Mouse (Mus musculus): ENCODE data around the gene Nhsl1.
"Not testable (repeated sequence)": the region's sequence is repeated elsewhere in the genome, so short reads cannot be mapped to it uniquely, and the experiment has no call there.

Gene Nhsl1

GRCm38 (mm10) chr10:18422968-18423367 lies 104.2 kb downstream of the Nhsl1 start:
- in situ Hi-C loops (cut with MboI; ENCODE audit: low pct_unique_long_range_greater_than_20kb in 1 of 2, low sequenced_read_pairs in 2 of 2, unreplicated experiment in 1 of 2): no loop called here

GRCm38 (mm10) chr10:18423557-18423956 lies 104.8 kb downstream of the Nhsl1 start:
- in situ Hi-C loops (cut with MboI; ENCODE audit: low pct_unique_long_range_greater_than_20kb in 1 of 2, low sequenced_read_pairs in 2 of 2, unreplicated experiment in 1 of 2): no loop called here

GRCm38 (mm10) chr10:18427866-18428265 lies 109.1 kb downstream of the Nhsl1 start:
- in situ Hi-C loops (cut with MboI; ENCODE audit: low pct_unique_long_range_greater_than_20kb in 1 of 2, low sequenced_read_pairs in 2 of 2, unreplicated experiment in 1 of 2): no loop called here

GRCm38 (mm10) chr10:18429533-18429932 lies 110.7 kb downstream of the Nhsl1 start:
- in situ Hi-C loops (cut with MboI; ENCODE audit: low pct_unique_long_range_greater_than_20kb in 1 of 2, low sequenced_read_pairs in 2 of 2, unreplicated experiment in 1 of 2): no loop called here

- in situ Hi-C loops (cut with MboI; ENCODE audit: low pct_unique_long_range_greater_than_20kb in 1 of 2, low sequenced_read_pairs in 2 of 2, unreplicated experiment in 1 of 2): no loop called here
Observed at GRCm38 (mm10) chr10:18430141-18430540, 111.4 kb downstream of the Nhsl1 start.

GRCm38 (mm10) chr10:18430973-18431372 lies 112.2 kb downstream of the Nhsl1 start:
- in situ Hi-C loops (cut with MboI; ENCODE audit: low pct_unique_long_range_greater_than_20kb in 1 of 2, low sequenced_read_pairs in 2 of 2, unreplicated experiment in 1 of 2): no loop called here

GRCm38 (mm10) chr10:18431546-18431945 lies 112.8 kb downstream of the Nhsl1 start:
- in situ Hi-C loops (cut with MboI; ENCODE audit: low pct_unique_long_range_greater_than_20kb in 1 of 2, low sequenced_read_pairs in 2 of 2, unreplicated experiment in 1 of 2): no loop called here

- in situ Hi-C loops (cut with MboI; ENCODE audit: low pct_unique_long_range_greater_than_20kb in 1 of 2, low sequenced_read_pairs in 2 of 2, unreplicated experiment in 1 of 2): no loop called here
Observed at GRCm38 (mm10) chr10:18435454-18435853, 116.7 kb downstream of the Nhsl1 start.

- in situ Hi-C loops (cut with MboI; ENCODE audit: low pct_unique_long_range_greater_than_20kb in 1 of 2, low sequenced_read_pairs in 2 of 2, unreplicated experiment in 1 of 2): no loop called here
Observed at GRCm38 (mm10) chr10:18435938-18436337, 117.2 kb downstream of the Nhsl1 start.

- in situ Hi-C loops (cut with MboI; ENCODE audit: low pct_unique_long_range_greater_than_20kb in 1 of 2, low sequenced_read_pairs in 2 of 2, unreplicated experiment in 1 of 2): no loop called here
Observed at GRCm38 (mm10) chr10:18437584-18437983, 118.8 kb downstream of the Nhsl1 start.

- in situ Hi-C loops (cut with MboI; ENCODE audit: low pct_unique_long_range_greater_than_20kb in 1 of 2, low sequenced_read_pairs in 2 of 2, unreplicated experiment in 1 of 2): no loop called here
Observed at GRCm38 (mm10) chr10:18445603-18446358, 127.0 kb downstream of the Nhsl1 start.

GRCm38 (mm10) chr10:18446359-18446820 lies 127.6 kb downstream of the Nhsl1 start:
- in situ Hi-C loops (cut with MboI; ENCODE audit: low pct_unique_long_range_greater_than_20kb in 1 of 2, low sequenced_read_pairs in 2 of 2, unreplicated experiment in 1 of 2): no loop called here

GRCm38 (mm10) chr10:18447299-18447698 lies 128.5 kb downstream of the Nhsl1 start:
- in situ Hi-C loops (cut with MboI; ENCODE audit: low pct_unique_long_range_greater_than_20kb in 1 of 2, low sequenced_read_pairs in 2 of 2, unreplicated experiment in 1 of 2): no loop called here

GRCm38 (mm10) chr10:18448896-18449295 lies 130.1 kb downstream of the Nhsl1 start:
- in situ Hi-C loops (cut with MboI; ENCODE audit: low pct_unique_long_range_greater_than_20kb in 1 of 2, low sequenced_read_pairs in 2 of 2, unreplicated experiment in 1 of 2): not testable (repeated sequence)

- in situ Hi-C loops (cut with MboI; ENCODE audit: low pct_unique_long_range_greater_than_20kb in 1 of 2, low sequenced_read_pairs in 2 of 2, unreplicated experiment in 1 of 2): no loop called here
Observed at GRCm38 (mm10) chr10:18453380-18453779, 134.6 kb downstream of the Nhsl1 start.

- in situ Hi-C loops (cut with MboI; ENCODE audit: low pct_unique_long_range_greater_than_20kb in 1 of 2, low sequenced_read_pairs in 2 of 2, unreplicated experiment in 1 of 2): no loop called here
Observed at GRCm38 (mm10) chr10:18454161-18454560, 135.4 kb downstream of the Nhsl1 start.

- in situ Hi-C loops (cut with MboI; ENCODE audit: low pct_unique_long_range_greater_than_20kb in 1 of 2, low sequenced_read_pairs in 2 of 2, unreplicated experiment in 1 of 2): no loop called here
Observed at GRCm38 (mm10) chr10:18455301-18455920, 136.6 kb downstream of the Nhsl1 start.

GRCm38 (mm10) chr10:18457808-18458475 lies 139.2 kb downstream of the Nhsl1 start:
- in situ Hi-C loops (cut with MboI; ENCODE audit: low pct_unique_long_range_greater_than_20kb in 1 of 2, low sequenced_read_pairs in 2 of 2, unreplicated experiment in 1 of 2): no loop called here

GRCm38 (mm10) chr10:18461336-18461735 lies 142.6 kb downstream of the Nhsl1 start:
- in situ Hi-C loops (cut with MboI; ENCODE audit: low pct_unique_long_range_greater_than_20kb in 1 of 2, low sequenced_read_pairs in 2 of 2, unreplicated experiment in 1 of 2): loop anchor here in 1 of 2 experiments (5.0 kb wide), 1 partner anchor 66 kb away; no protein-coding TSS in a partner anchor

Measured in mouse embryonic stem cell (cell line).